Mouse (Mus musculus) adipocyte (in vitro differentiated cells): ENCODE measurements at regions not wholly inside any gene's neighbourhood (a gene's known extent, or its start where the extent isn't known, plus 50 kb on each side); places are given as distances from the start of the nearest gene placed in this dataset.

Experiments
- DNase-seq: peaks from one replicate; pipeline ENCODE4 v3.0.0-alpha.2; 2016; ENCODE audit warnings: low spot score

- DNase-seq = no peak
These were observed 687.5 kb upstream of the Pou3f3 start for GRCm38 (mm10) chr1:42008046-42008445.

GRCm38 (mm10) chr1:42012911-42013310, 682.7 kb upstream of the Pou3f3 start:
- no peak for DNase-seq

- DNase-seq = no peak
These were observed 676.6 kb upstream of the Pou3f3 start for GRCm38 (mm10) chr1:42018966-42019365.

- DNase-seq = no peak
These were observed 669.8 kb upstream of the Pou3f3 start for GRCm38 (mm10) chr1:42025781-42026180.

- no peak for DNase-seq
These were observed 669.1 kb upstream of the Pou3f3 start for GRCm38 (mm10) chr1:42026423-42026822.

GRCm38 (mm10) chr1:42033786-42034185, 661.8 kb upstream of the Pou3f3 start:
- no peak for DNase-seq

- no peak for DNase-seq
These were observed 660.2 kb upstream of the Pou3f3 start for GRCm38 (mm10) chr1:42035371-42035770.

GRCm38 (mm10) chr1:42041544-42041943, 654.0 kb upstream of the Pou3f3 start:
- no peak for DNase-seq

- no peak for DNase-seq
These were observed 637.1 kb upstream of the Pou3f3 start for GRCm38 (mm10) chr1:42058494-42058893.

- no peak for DNase-seq
These were observed 625.5 kb upstream of the Pou3f3 start for GRCm38 (mm10) chr1:42070064-42070463.

GRCm38 (mm10) chr1:42096026-42096425, 599.5 kb upstream of the Pou3f3 start:
- DNase-seq = no peak

GRCm38 (mm10) chr1:42098580-42098979, 597.0 kb upstream of the Pou3f3 start:
- DNase-seq = no peak

GRCm38 (mm10) chr1:42107521-42107920, 588.0 kb upstream of the Pou3f3 start:
- no peak for DNase-seq

GRCm38 (mm10) chr1:42107925-42108324, 587.6 kb upstream of the Pou3f3 start:
- DNase-seq = no peak

- no peak for DNase-seq
These were observed 543.3 kb upstream of the Pou3f3 start for GRCm38 (mm10) chr1:42152175-42152790.

GRCm38 (mm10) chr1:42152916-42153315, 542.7 kb upstream of the Pou3f3 start:
- DNase-seq = no peak

GRCm38 (mm10) chr1:42167790-42168572, 527.6 kb upstream of the Pou3f3 start:
- DNase-seq = no peak

GRCm38 (mm10) chr1:42169505-42169904, 526.1 kb upstream of the Pou3f3 start:
- no peak for DNase-seq

- no peak for DNase-seq
These were observed 509.3 kb upstream of the Pou3f3 start for GRCm38 (mm10) chr1:42186295-42186694.

GRCm38 (mm10) chr1:42228098-42228497, 467.5 kb upstream of the Pou3f3 start:
- DNase-seq = no peak

- no peak for DNase-seq
These were observed 465.9 kb upstream of the Pou3f3 start for GRCm38 (mm10) chr1:42229711-42230110.

GRCm38 (mm10) chr1:42230469-42231040, 465.0 kb upstream of the Pou3f3 start:
- no peak for DNase-seq

- DNase-seq = no peak
These were observed 464.5 kb upstream of the Pou3f3 start for GRCm38 (mm10) chr1:42231091-42231490.
